Mouse (Mus musculus) kidney, postnatal 14 days (tissue): ENCODE measurements at regions not wholly inside any gene's neighbourhood (a gene's known extent, or its start where the extent isn't known, plus 50 kb on each side); places are given as distances from the start of the nearest gene placed in this dataset.

Experiments used
- DNase-seq: peaks from one replicate; pipeline ENCODE4 v3.0.0; 2022; ENCODE audit warnings: mixed read lengths

DNA sequence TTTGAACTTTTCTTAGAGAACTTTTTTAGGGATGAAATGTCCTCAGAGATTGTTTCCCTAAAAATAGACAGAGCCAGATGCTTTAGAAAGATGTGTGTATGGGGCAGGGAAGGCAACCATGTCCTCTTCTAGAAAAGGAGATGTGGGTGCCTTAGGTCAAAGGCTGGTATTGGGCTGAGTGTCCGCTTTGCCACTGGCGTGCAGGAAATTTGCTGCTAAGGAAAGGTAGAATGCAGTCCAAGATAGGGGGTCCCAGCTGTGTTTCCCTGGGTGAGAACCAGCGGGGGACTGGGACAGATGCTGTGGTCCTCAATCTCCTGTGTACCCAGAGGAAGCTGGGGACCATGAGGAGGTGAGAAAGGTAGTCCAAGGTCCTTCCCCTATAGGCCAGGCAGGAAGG, 291.0 kb downstream of the Pdcd6ip start:
- DNase-seq: no peak

DNA sequence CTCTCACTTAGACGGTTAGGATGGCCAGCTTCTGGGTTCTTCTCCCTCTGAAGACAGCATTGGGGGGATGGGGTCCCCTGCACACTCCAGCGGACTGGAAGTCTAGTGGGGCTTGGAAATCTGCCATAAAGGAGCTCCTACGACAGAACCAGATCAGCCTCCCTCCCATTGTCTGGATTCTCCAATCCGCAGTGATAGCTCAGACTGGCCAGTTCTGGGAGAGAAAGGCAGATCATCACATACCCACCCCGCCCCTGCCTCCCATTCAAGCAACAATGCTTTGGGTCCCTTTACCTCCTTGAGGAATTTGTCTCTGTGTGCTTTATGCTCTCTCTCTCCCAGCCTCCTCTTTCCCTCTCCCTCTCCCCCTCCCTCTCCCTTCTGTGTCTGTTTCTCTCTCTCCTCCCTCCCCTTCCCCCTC, 292.5 kb downstream of the Pdcd6ip start:
- DNase-seq: no peak

DNA sequence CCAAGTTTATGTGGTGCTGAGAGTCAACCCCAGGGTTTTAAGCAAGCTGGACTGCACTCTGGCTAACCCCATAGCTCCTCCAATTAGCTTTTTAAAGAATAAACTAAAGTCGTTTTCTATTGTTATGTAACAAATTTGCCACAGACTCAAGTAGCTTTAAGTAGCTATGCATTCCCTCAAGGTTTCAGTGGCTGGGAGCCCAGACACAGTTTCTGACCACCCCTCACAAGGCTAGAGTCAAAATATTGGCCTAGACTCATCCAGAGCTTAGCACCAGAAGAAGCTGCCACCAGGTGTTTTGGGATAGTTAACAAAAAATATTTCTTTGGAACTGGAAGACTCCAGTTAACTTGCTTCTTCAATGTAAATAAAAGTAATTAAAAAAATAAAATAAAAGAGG, 293.4 kb downstream of the Pdcd6ip start:
- DNase-seq: no peak

DNA sequence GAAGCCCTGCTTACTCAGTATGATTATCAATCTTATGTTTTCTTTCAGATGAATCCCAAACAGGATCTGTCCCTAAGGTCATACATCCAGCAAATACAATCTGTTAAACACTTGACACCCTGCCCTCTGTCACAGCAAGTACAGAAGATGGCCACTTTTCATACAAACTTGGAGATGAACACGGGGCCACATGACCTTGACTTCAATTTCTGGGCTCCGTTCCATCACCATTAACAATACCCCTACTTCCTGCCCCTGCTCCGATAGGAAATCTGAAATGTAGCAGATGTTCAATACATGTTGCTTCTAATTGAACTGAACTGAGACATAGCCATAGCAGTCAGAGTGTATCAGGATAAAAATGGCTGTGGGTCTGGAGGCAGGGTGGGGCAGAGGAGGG, 294.2 kb downstream of the Pdcd6ip start:
- DNase-seq: peak; percentile 46

DNA sequence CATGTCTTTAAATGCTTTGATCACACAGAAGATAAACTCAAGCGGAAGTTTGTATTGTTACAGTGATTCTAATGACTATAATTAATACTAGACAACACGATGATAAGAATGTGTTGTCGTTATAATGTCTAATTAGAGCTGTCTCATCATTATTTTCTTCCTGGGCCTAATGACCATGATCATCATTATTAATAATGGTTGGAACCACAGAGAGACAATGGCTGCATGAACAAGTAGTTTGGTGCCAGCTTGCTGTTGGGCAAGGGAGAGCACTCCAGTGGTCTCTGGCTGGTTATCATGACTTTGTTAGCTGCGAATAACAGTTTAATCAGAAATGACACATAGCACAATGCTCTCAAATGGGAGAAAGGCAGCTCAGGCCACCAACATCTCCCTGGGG, 296.4 kb downstream of the Pdcd6ip start:
- no peak for DNase-seq

- DNase-seq: no peak
Measured at GRCm38 (mm10) chr9:113408521-113408920, 299.5 kb downstream of the Pdcd6ip start.

DNA sequence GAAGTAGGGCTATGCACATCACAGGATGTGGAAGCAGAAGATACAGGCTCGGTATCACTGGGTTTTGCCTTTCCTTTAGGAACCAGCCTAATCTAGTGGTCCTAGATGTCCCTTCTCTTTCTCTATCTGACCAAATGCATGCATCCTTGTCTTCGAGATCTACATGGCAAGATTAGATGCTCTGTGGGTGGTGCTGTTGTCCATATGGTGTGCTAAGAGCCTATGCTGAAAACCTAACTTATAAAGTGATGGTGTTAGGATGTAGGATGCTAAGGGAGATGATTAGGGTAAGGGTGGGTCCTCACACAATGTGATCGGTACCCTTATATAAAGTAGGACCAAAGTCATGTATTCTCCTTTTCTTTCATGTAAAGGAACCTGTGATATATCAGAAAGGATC, 313.7 kb downstream of the Pdcd6ip start:
- no peak for DNase-seq

DNA sequence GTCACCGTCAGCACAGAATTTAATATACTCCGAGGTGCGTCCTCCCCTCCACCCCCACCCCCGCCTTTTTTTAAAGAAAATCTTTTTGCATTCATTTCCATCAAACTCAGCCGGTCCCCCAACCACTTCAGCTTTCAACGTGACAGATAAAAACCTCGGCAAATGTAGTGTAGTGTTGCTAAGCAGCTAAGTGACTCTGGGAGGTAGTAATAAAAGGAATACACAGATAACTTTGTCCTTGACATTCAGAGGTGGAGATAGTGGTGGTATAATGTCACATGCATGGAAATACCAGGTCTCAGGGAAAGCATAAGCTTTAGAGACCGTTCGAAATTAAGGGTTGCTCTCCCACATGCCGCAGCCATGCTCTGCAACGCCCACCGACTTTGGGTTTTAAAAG, 320.7 kb downstream of the Pdcd6ip start:
- DNase-seq: no peak

- DNase-seq: no peak
Measured at GRCm38 (mm10) chr9:113381591-113382110, 326.4 kb downstream of the Pdcd6ip start.

GRCm38 (mm10) chr9:113380408-113381129, 327.5 kb downstream of the Pdcd6ip start:
- DNase-seq: no peak

DNA sequence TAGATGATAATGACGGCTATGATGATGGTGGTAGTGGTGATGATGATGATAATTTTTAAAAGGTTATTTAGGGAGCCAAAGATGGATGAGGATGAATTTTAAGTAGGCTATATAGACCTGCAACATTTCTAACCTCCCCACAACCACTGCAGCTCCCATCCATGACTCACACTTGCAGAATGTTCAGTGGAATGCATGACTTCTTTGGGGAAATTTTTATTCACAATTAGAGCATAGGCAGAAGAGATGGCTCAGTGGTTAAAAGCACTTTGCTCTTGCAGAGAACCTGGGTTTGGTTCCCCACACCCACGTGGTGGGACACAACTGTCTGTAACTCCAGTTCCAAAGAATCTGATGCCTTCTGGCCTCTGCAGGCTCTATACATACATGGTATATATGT, 329.5 kb downstream of the Pdcd6ip start:
- DNase-seq: no peak

DNA sequence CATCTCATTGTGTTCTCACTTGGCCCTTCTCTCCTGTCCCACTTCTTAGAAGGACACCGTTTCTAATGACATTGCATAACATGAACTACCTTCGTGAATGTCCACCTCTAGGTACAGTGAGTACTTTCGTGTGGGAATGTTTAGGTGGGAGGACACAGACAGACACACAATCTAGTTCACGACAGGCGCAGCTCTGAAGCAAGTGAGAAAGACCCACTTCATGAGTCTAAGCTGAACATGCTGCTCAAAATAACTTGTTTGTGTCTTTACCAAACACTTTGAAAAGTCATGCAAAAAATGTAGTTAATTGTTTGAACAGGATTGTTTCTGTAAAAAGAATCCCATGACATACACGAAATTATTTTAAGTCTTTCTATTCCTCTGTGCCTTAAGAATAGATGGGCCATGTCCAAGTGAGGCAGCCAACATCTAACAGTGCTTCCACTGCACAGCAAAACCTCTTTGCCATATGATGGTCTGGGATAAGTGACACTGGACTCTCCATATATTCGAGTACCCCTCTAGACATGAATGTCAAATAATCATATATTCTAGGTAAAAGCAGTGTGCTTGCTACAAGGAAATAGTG, 336.2 kb downstream of the Pdcd6ip start:
- no peak for DNase-seq

- no peak for DNase-seq
Measured at GRCm38 (mm10) chr9:113347942-113348341, 360.1 kb downstream of the Pdcd6ip start.

GRCm38 (mm10) chr9:113346531-113346930, 361.5 kb downstream of the Pdcd6ip start:
- DNase-seq: no peak

GRCm38 (mm10) chr9:113342131-113342530, 365.9 kb downstream of the Pdcd6ip start:
- DNase-seq: no peak

- DNase-seq: no peak
Measured at GRCm38 (mm10) chr9:113340838-113341237, 367.2 kb downstream of the Pdcd6ip start.

GRCm38 (mm10) chr9:113340036-113340435, 368.0 kb downstream of the Pdcd6ip start:
- DNase-seq: no peak

GRCm38 (mm10) chr9:113324489-113324888, 383.6 kb downstream of the Pdcd6ip start:
- no peak for DNase-seq

- DNase-seq: no peak
Measured at GRCm38 (mm10) chr9:113309707-113310574, 398.1 kb downstream of the Pdcd6ip start.

GRCm38 (mm10) chr9:113305761-113306160, 402.3 kb downstream of the Pdcd6ip start:
- DNase-seq: no peak

DNA sequence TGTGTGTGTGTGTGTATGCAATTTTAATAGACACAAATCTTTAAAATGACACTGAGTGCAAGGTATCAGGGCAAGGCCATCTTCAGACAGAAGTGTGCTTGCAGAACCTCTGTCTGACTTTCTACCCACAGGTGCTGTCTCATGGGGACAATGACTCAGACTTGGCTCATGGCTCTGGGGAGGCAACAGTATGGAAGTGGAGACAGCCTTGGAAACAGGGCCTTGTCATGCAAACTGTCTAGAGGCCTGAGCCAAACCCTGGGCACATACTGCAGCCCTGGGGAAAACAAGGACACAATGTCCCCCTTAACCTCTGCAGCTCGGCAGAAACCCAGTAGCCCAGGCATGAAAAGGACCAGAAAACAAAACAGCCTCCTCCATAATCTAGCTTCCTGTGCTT, 405.6 kb downstream of the Pdcd6ip start:
- no peak for DNase-seq

GRCm38 (mm10) chr9:113300846-113301245, 407.2 kb downstream of the Pdcd6ip start:
- no peak for DNase-seq

DNA sequence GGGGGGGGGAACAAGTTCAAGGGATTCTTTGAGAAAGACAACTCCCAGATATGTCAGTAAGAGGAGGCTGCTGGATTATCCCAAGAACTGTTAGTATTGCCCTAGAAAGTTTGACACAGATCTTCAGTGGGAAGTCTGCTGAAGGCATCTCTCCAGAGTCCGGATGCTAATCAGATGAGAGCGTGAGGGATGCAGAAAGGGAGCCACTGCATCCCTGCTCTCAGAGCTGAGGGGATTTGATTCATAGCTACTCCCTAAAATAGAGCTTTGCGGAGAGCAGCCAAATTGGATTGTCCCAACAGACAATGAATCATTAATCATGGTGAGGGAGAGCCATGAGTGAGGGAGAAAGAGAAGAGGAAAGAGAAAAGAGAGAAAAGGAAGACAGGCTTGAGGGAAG, 408.2 kb downstream of the Pdcd6ip start:
- no peak for DNase-seq
